Mouse (Mus musculus): ENCODE data around the gene Lrrtm3. TPM values are rescaled to one million over a fixed set of nuclear protein-coding genes. Genes with fewer than 3 reads are reported as not detected.

Gene Lrrtm3
- polyA plus RNA-seq, 1 experiment from 2014 or later, result 3.3 TPM

DNA sequence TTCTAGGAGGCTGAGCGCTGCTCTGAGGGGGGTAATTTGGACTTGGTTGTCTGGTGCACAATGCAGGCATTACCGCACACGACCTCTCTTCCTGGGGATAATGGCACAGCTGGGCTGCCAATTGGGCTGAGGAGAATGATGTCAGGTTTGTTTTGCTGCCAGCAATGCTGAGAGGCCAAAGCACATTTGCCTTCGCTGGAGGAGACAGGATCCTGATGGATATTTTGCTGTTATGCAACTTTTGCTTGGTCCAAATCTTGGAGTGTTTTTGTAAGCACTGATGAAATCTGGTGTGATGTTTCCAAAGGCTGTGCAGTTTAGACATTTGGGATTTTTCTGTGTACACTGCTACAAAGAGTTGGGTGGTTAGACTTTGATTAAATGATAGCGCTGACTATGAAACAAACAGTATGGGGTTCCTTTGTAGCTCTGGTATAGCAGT lies 209.6 kb downstream of the Lrrtm3 start:
- Histone ChIP-seq H3K27me3 (no peaks in the 10 kb centered on the region), H3K36me3 (no peaks in the 10 kb centered on the region), H3K27ac (no peak overlapping the region), H3K4me2 (replicated peaks) (no peak overlapping the region), H3K9me3 (no peaks in the 10 kb centered on the region), H3K4me3 (no peak overlapping the region), H3K4me1 (no peaks in the 10 kb centered on the region), H3K9ac (no peak overlapping the region)
- no peak for ATAC-seq (ENCODE audit: insufficient number of reproducible peaks, insufficient read depth, low FRiP score, low TSS enrichment)
- 79% methylated on average over 5 of the region's 5 CpGs for WGBS

Other genes starting within 250 kb of the Lrrtm3 start
- 0.11 TPM in 1 of 2 replicates, not detected in the other for gene Gm10118, start 162.8 kb downstream of the Lrrtm3 start, polyA plus RNA-seq (2016; fragmentation: Nextera tagmentation; extraction: Ambion mirVana)

Data from embryonic facial prominence, embryonic 12.5 days (tissue).